Mouse (Mus musculus): Measurements from ENCODE around the gene Nol10.

- TF ChIP-seq CTCF (IDR thresholded peaks at IDR 0.05; ENCODE audit: low read depth) (no peak), EP300 (IDR thresholded peaks at IDR 0.05; ENCODE audit: low read depth) (no peak)
These were observed 55.7 kb downstream of the Nol10 start for GRCm38 (mm10) chr12:17403998-17404397.

All from heart, postnatal 0 days (tissue).